Mouse (Mus musculus): Measurements from ENCODE around the gene Gm9495. TPM values are rescaled to one million over a fixed set of nuclear protein-coding genes. Genes with fewer than 3 reads are reported as not detected.
"Not testable (repeated sequence)": the region's sequence is repeated elsewhere in the genome, so short reads cannot be mapped to it uniquely, and the experiment has no call there.

Gene Gm9495
- total RNA-seq (2021): under 1 TPM in 1 of 2 experiments, not detected in 1; 0.15 TPM

DNA sequence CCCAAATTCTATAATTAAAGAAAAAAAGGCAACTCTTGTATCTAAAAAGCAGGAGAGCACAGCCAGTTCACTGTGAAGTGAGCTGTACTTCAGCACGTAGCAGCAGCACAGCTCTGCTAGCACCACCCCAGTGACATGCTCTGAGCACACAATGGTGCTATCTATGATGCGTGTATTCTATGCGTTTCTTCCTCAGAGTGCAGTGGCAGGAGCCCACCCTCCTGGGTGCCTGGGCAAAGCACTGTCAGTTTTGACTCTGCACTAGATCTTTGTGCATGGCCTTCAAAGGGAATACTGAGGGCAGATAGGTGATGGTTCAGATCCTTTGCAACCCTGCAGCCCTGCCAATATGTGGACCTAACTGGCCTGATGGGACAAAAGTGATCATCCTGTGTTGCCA lies at the start of gene Gm9495:
Gene Gm9495 (minus strand): TSS at position 101 of the 400 bp plus-strand sequence.
- DNase-seq: not testable (repeated sequence)

DNA sequence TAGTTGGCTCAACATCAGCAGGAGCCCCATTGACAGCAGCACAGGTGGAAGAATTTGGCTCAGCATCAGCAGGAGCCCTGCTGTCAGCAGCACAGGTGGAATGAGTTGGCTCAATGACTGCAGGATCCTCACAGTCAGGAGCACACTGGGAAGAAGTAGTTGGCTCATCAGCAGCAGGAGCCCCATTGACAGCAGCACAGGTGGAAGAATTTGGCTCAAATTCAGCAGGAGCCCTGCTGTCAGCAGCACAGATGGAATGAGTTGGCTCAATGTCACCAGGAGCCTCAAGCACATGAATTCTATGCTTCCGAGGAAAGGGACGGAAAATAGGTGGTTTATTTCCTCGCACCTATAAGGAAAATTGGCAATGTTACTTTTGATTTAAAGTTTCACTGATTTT lies 21.6 kb upstream of the Gm9495 start:
- DNase-seq: not testable (repeated sequence)

DNA sequence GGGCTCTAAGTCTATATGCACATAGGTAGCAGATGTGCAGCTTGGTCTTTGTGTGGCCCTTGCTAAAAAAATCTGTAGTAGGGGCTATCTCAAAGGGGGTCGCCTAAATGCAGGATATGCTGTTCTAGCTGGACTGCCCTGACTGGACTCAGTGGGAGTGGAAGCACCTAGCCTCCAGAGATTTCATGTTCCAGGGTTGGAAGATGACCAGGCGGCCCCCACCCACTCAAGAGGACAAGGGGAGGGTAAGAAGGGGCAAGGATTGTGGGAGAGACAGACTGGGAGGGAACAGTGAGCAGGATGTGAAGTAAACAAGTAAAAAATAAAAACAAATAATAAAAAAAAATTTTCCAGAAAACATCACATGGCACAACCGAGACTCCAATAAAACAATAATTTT lies 33.3 kb downstream of the Gm9495 start:
- not testable (repeated sequence) for DNase-seq

DNA sequence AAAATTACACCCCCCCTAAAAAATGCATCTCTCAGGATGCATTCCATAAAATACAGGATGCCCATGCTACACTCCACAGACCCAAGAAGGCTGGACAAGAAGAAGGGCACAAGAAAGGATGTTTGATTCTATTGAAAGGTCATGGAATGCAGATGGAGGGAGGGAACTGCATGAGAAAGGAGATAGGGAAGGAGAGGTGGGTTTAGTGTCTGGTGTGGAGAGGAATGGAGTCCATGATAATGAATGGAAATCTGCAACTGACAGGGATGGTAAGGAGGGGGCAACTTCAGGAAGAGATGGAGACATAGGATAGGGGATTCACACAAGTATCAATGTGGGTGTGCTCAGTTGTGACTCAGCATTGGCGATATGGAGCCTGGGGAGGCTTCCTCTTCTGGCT lies 39.0 kb downstream of the Gm9495 start:
- no peak for DNase-seq

GRCm38 (mm10) chr8:69404768-69405167 lies 48.6 kb downstream of the Gm9495 start:
- no peak for DNase-seq

DNA sequence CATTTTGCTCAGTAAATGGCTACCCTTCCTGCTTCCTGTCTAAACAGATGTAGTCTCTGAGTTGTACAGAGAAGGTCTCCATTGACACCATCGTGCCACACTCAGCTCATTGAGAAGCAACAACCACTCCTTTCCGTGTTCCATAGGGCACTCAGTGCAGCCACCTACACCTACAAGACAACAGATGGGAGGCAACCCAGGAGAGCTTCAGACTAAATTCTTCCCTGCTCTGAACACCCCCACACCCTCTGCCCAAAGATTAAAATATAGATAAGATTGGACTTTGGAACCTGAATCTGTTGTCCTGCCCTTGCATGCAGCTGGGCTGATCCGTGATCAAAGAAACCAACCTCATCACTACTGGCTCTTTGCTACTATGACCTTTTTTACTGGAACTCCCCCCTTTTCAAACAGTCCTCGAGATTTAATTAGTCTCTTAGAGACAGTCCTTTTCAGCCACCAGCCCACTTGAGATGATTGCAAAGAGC lies 53.4 kb downstream of the Gm9495 start:
- no peak for DNase-seq

DNA sequence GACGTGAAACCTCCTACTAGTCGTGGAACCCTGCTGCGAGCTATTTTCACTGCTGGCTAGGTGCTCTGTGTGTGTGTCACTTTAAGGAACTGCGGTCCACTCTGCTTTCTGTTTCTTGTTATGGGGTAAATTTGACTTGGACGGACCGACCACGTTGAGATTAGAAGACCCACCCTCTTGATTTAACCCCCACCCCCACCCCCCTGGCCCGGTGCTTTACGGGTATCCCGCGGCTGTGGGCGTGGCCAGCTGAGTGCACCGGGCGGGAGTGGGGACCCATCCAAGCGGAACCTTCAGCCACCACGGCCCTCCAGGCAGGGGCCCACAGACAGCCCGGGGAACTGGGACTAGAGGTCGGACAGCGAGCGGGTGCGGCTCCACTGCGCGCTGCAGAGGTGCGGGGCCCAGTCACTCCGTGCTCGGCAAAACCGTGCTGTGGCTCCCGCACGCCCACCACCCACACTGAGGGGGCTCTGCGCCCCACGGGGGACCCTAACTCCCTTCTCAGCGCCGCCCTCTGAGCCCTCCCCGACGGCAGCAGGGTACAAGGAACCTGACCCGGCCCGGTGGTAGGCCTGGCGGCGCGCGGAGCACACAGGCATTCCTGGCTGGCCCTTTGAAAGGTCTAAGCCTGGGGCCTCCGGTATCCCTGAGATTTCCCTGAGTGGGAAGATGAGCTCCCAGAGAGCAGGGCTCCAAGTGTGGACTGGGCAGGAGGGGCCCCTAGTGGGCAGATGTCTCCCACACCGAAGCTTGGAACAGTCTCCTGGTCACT lies 54.0 kb downstream of the Gm9495 start:
- DNase-seq: peak; percentile 11

GRCm38 (mm10) chr8:69396196-69396595 lies 57.2 kb downstream of the Gm9495 start:
- no peak for DNase-seq

DNA sequence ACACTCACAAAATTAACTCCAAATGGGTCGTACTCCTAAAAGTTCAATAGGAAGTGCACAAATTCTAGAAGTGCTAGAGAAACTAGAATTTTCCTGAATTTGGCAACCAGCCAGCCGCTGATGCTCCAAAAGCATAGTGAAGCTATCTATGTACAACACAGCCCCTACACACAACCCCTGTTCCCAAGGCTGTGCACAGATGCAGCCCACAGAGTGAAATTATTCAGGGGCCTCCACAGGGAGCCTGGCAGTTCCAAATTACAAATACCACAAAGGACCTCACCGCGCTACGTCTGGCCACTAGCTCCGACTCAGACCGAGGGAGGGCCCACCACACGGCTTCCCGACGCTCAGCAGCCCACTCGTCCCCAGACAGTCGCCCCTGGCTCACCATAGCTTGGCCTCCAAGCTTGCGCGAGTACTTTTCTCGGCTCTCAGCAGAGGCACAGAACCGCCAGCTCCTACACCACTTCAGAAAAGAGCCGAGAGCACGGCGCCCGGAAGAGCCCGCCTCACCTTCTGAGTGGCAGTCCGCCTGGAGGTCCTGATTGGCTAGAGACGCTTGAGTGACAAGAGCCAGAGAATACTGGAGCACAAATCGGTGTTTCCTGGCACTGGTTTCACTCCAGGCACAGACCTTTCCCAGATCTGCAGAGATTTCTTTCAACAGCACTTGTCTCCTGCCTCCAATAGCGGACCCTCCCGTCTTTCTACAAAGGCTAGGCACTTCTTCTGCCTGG lies 58.1 kb downstream of the Gm9495 start:
- peak; percentile 87 to 89 for DNase-seq

DNA sequence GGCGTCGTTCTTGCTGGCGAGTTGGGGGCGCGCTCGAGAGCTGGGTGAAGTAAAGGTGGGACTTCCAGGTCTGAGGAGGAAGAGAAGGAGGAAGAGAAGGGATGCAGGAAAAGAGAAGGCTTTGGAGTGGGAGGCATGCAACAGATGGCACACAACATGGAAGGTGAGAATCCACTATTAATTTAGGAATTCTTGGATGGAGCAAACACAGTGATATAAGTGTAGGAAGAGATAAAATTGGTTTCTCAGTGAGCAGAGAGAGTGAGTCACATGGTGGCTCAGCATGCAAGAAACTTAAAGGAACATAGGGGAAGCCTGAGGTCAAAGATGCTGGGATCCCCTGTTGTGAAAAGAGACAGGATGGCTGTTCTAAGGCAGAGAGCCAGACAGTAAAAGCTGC lies 69.0 kb downstream of the Gm9495 start:
- DNase-seq: no peak

Other genes with a start within 250 kb of the Gm9495 start
- 10 to 100 TPM; 10.3 to 11.2 TPM for gene Zfp930, start 244.5 kb downstream of the Gm9495 start, total RNA-seq (2021)
- 10 to 100 TPM; 25.5 to 27.2 TPM for gene D130040H23Rik, start 182.5 kb downstream of the Gm9495 start, total RNA-seq (2021)
- gene Gm7697, start 69.4 kb upstream of the Gm9495 start, total RNA-seq (2021): not detected
- 10 to 100 TPM; 18.7 to 21.5 TPM for gene Zfp868, start 172.0 kb upstream of the Gm9495 start, total RNA-seq (2021)
- 1 to 10 TPM; 4.9 to 5.6 TPM for gene Zfp964, start 200.9 kb upstream of the Gm9495 start, total RNA-seq (2021)

Data from layer of hippocampus, postnatal 36 days (tissue).